Mouse (Mus musculus): ENCODE measurements around the gene Dhx8. TPM values are rescaled to one million over a fixed set of nuclear protein-coding genes. Genes with fewer than 3 reads are reported as not detected.

Dhx8 gene
- polyA plus RNA-seq, 1 experiment from 2014 or later, result 32.1 TPM

DNA sequence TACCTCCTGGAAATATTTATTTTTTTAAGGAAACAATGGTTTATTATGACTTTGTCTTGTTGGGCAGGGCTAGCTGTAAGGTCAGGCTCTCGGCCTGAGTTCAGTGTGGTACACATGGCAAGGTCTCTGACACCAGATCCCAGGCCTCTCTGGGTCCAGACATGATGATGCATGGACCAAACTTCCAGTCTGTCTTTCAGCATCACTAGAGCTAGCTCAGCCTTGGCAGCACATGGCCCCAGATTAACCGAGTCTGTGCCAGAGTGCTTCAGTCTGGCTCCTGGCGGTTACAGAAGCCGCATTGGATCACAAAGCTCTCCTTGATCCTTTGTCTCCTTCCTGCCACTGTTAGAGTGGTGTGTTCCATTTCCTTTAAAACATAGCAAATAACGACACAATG lies 34.6 kb downstream of the Dhx8 start:
- H3K4me3 ChIP-seq (ENCODE audit: low read length), result no peak overlapping the region
- peaks cover 38% of the 10 kb centered on the region for H3K36me3 ChIP-seq (ENCODE audit: control insufficient read depth, insufficient read depth, low read length)
- H3K9ac ChIP-seq (ENCODE audit: low read length), result no peak overlapping the region
- H3K27ac ChIP-seq (ENCODE audit: low read length), result no peak overlapping the region
- no peaks in the 10 kb centered on the region for H3K27me3 ChIP-seq (ENCODE audit: control insufficient read depth, insufficient read depth, low read depth, low read length)
- 65% methylated on average over 5 of the region's 5 CpGs for WGBS
- no peak for ATAC-seq (ENCODE audit: low read depth)
- H3K4me1 ChIP-seq (replicated peaks; ENCODE audit: control insufficient read depth, insufficient read depth, low read length), result peaks cover 7% of the 10 kb centered on the region
- H3K9me3 ChIP-seq (ENCODE audit: control insufficient read depth, low read length), result no peaks in the 10 kb centered on the region
- no peak overlapping the region for H3K4me2 ChIP-seq (ENCODE audit: low read depth, low read length)

DNA sequence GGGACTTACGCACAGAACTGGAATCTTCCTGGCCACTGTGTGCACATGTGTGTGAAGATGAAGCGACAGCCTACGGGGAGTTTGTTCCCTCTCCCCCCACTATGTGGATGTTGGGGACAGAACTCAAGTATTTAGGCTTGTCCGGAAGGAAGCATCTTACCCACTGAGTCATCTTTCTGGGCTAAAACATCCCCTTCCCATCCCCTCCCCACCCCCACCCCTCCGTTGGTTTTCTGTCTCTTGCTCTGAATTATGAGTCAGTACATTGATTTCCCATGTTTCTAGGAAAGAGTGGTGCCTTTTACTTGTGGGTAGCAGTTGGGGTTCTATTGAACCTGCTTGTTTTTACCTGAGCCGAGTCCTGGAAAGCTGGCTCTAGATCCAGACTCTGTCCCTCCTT lies 36.0 kb downstream of the Dhx8 start:
- WGBS, result 82% methylated on average over 6 of the region's 6 CpGs
- Histone ChIP-seq H3K27me3 (ENCODE audit: control insufficient read depth, insufficient read depth, low read depth, low read length) (peaks cover 3% of the 10 kb centered on the region; the same call in 1 of the 2 replicates), H3K9ac (ENCODE audit: low read length) (no peak overlapping the region), H3K27ac (ENCODE audit: low read length) (no peak overlapping the region), H3K4me1 (replicated peaks; ENCODE audit: control insufficient read depth, insufficient read depth, low read length) (peaks cover 7% of the 10 kb centered on the region), H3K36me3 (ENCODE audit: control insufficient read depth, insufficient read depth, low read length) (peaks cover 32% of the 10 kb centered on the region), H3K4me3 (ENCODE audit: low read length) (no peak overlapping the region), H3K9me3 (ENCODE audit: control insufficient read depth, low read length) (no peaks in the 10 kb centered on the region), H3K4me2 (ENCODE audit: low read depth, low read length) (no peak overlapping the region)
- no peak for ATAC-seq (ENCODE audit: low read depth)

DNA sequence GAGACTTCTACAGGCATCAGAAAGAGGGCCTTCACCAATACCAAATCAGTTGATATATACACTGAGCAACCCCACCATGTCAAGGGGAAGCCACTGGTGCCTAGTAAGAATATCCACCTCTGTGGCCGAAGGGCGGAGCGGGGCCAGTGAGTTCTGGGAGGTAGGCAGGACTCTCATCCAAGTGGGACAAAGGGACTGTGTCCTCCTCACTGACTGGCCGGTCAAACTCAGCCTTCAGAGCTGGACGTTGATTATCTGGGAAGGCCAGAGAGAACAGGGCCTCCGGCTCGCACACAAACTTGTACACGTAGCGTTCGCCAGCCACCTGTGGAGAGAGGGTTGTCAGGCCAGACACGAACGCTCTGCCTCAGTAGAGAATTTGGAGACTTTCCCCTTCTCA lies 37.5 kb downstream of the Dhx8 start:
- H3K9ac ChIP-seq (ENCODE audit: low read length), result no peak overlapping the region
- H3K4me3 ChIP-seq (ENCODE audit: low read length), result no peak overlapping the region
- WGBS, result 88% methylated on average over 12 of the region's 12 CpGs
- H3K36me3 ChIP-seq (ENCODE audit: control insufficient read depth, insufficient read depth, low read length), result peaks cover 20% of the 10 kb centered on the region; the same call in 1 of the 2 replicates
- ATAC-seq (ENCODE audit: low read depth), result no peak
- H3K27me3 ChIP-seq (ENCODE audit: control insufficient read depth, insufficient read depth, low read depth, low read length), result peaks cover 4% of the 10 kb centered on the region; the same call in 1 of the 2 replicates
- no peaks in the 10 kb centered on the region for H3K9me3 ChIP-seq (ENCODE audit: control insufficient read depth, low read length)
- H3K4me2 ChIP-seq (ENCODE audit: low read depth, low read length), result no peak overlapping the region
- H3K27ac ChIP-seq (ENCODE audit: low read length), result no peak overlapping the region
- H3K4me1 ChIP-seq (replicated peaks; ENCODE audit: control insufficient read depth, insufficient read depth, low read length), result peaks cover 7% of the 10 kb centered on the region

DNA sequence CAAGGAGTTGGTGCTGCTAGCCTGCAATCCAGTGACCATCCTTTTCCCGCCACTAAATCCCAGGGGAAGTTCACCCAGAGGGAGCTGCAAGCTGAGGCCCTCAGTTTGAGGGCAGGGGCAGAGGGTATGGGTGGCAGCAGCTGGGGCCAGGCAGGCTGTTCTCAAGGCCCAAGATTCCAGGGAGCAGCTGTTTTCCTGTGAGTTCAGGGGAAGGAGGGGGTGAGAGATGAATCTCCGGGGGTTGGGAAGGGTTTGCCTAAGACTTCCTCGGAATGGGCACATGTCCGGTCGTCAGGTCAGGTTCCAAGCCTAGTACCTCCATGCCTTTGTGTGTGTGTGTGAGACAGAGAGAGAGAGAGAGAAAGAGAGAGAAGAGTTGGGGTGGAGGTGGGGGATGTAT lies 39.3 kb downstream of the Dhx8 start:
- Histone ChIP-seq H3K4me2 (ENCODE audit: low read depth, low read length) (peak overlapping the region; percentile 49), H3K4me3 (ENCODE audit: low read length) (peak overlapping the region; percentile 32), H3K4me1 (replicated peaks; ENCODE audit: control insufficient read depth, insufficient read depth, low read length) (peaks cover 7% of the 10 kb centered on the region), H3K36me3 (ENCODE audit: control insufficient read depth, insufficient read depth, low read length) (peaks cover 11% of the 10 kb centered on the region; the same call in 1 of the 2 replicates), H3K27ac (ENCODE audit: low read length) (no peak overlapping the region), H3K9ac (ENCODE audit: low read length) (0 out of 2 replicates have a peak overlapping the region, but pooled peaks have one; percentile 8), H3K27me3 (ENCODE audit: control insufficient read depth, insufficient read depth, low read depth, low read length) (peaks cover 4% of the 10 kb centered on the region; the same call in 1 of the 2 replicates), H3K9me3 (ENCODE audit: control insufficient read depth, low read length) (no peaks in the 10 kb centered on the region)
- peak; percentile 43 for ATAC-seq (ENCODE audit: low read depth)
- WGBS, result 13% methylated on average over 5 of the region's 5 CpGs

DNA sequence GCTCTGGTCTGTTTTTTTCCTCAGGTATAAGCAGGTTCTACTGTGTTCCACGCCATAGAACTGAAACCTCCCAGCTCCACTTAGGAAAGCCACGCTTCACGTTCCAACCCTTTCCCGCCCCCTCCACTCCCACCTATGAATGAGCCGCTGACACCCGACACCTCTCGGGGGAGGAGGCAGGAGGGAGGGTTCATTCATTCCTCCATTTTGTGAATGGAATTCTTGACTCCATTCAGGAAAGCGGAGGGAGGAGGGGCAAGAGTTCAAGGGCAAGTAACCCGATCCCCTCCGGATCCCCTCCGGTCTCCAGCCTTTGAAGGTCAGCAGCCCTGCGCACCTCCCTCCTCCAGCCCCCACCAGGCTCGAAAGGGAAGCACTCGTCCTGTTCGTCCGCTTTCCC lies 39.7 kb downstream of the Dhx8 start:
- ATAC-seq (ENCODE audit: low read depth), result peak; percentile 88
- H3K27me3 ChIP-seq (ENCODE audit: control insufficient read depth, insufficient read depth, low read depth, low read length), result peaks cover 4% of the 10 kb centered on the region; the same call in 1 of the 2 replicates
- H3K27ac ChIP-seq (ENCODE audit: low read length), result no peak overlapping the region
- no peaks in the 10 kb centered on the region for H3K9me3 ChIP-seq (ENCODE audit: control insufficient read depth, low read length)
- H3K4me1 ChIP-seq (replicated peaks; ENCODE audit: control insufficient read depth, insufficient read depth, low read length), result peaks cover 7% of the 10 kb centered on the region
- peaks cover 8% of the 10 kb centered on the region; the same call in 1 of the 2 replicates for H3K36me3 ChIP-seq (ENCODE audit: control insufficient read depth, insufficient read depth, low read length)
- H3K4me3 ChIP-seq (ENCODE audit: low read length), result peak overlapping the region; percentile 32
- peak overlapping the region; percentile 8; the same call in 1 of the 2 replicates for H3K9ac ChIP-seq (ENCODE audit: low read length)
- H3K4me2 ChIP-seq (ENCODE audit: low read depth, low read length), result peak overlapping the region; percentile 49
- WGBS, result 3% methylated on average over 16 of the region's 16 CpGs

DNA sequence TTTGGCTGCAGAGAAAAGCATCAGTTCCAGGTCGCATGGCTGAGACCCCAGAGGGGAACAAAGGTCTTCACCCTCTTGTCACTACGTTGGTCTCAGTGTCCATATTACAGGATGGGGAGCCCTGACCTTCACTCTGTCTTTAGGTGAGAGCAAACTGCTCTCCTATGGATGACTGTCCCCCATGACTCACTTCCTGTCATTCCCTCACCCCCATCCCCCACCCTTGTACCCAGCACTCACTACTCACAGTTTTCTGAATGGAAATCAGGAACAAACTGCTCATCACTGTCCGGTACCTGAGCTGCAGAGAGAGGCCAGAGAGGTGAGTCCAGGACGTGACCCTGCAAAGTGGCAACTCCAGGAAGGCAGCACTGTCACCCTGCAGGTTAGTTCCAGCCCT lies 44.1 kb downstream of the Dhx8 start:
- ATAC-seq (ENCODE audit: low read depth), result no peak
- WGBS, result 72% methylated on average over 4 of the region's 4 CpGs
- Histone ChIP-seq H3K9ac (ENCODE audit: low read length) (no peak overlapping the region), H3K4me3 (ENCODE audit: low read length) (no peak overlapping the region), H3K4me1 (replicated peaks; ENCODE audit: control insufficient read depth, insufficient read depth, low read length) (peaks cover 5% of the 10 kb centered on the region), H3K9me3 (ENCODE audit: control insufficient read depth, low read length) (no peaks in the 10 kb centered on the region), H3K4me2 (ENCODE audit: low read depth, low read length) (no peak overlapping the region), H3K36me3 (ENCODE audit: control insufficient read depth, insufficient read depth, low read length) (no peaks in the 10 kb centered on the region), H3K27me3 (ENCODE audit: control insufficient read depth, insufficient read depth, low read depth, low read length) (peaks cover 4% of the 10 kb centered on the region; the same call in 1 of the 2 replicates), H3K27ac (ENCODE audit: low read length) (no peak overlapping the region)

DNA sequence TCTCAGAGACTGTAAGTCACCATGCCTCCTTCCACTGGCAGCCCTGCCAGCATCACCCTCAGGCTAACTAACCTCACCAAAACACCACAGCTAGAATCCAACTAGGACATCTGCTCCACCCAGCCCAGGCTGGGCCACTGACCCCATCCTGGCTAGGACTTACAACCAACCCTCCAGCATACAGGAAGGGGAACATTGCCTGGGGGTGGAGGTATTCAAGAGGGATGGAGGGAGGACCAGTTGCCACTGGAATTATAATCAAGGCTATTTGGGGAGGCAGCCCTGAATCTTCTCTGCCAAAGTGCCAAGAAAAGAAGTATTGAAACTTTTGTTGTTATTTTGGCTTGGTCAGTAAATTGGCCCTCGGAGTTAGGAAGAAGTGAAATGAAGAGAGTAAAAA lies 50.4 kb downstream of the Dhx8 start:
- Histone ChIP-seq H3K4me1 (replicated peaks; ENCODE audit: control insufficient read depth, insufficient read depth, low read length) (peaks cover 11% of the 10 kb centered on the region), H3K27me3 (ENCODE audit: control insufficient read depth, insufficient read depth, low read depth, low read length) (peaks cover 35% of the 10 kb centered on the region), H3K36me3 (ENCODE audit: control insufficient read depth, insufficient read depth, low read length) (no peaks in the 10 kb centered on the region), H3K4me3 (ENCODE audit: low read length) (no peak overlapping the region), H3K27ac (ENCODE audit: low read length) (no peak overlapping the region), H3K9ac (ENCODE audit: low read length) (no peak overlapping the region), H3K9me3 (ENCODE audit: control insufficient read depth, low read length) (no peaks in the 10 kb centered on the region), H3K4me2 (ENCODE audit: low read depth, low read length) (no peak overlapping the region)
- ATAC-seq (ENCODE audit: low read depth), result no peak
- WGBS, result 76% methylated on average over 1 of the region's 1 CpGs

DNA sequence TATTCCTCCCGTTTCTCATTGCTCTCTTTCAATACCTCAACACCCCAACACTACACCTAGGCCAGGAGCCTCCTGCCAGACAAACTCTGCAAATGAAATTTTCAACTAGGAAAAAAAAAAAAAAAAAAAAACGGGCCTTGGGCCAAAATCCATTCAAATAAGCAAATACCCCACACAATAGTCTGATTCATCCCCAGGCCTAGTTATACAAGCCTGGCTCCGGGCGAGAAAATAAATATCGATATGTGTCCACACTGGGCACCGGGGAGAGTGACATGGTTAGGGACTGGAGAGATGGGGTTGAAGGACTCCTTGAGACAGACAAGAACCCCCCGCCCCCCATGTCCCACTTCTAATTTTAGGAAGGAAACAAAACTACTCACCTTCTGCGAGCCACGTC lies 50.9 kb downstream of the Dhx8 start:
- Histone ChIP-seq H3K9ac (ENCODE audit: low read length) (no peak overlapping the region), H3K27ac (ENCODE audit: low read length) (no peak overlapping the region), H3K4me3 (ENCODE audit: low read length) (peak overlapping the region; percentile 55), H3K27me3 (ENCODE audit: control insufficient read depth, insufficient read depth, low read depth, low read length) (peaks cover 38% of the 10 kb centered on the region), H3K9me3 (ENCODE audit: control insufficient read depth, low read length) (no peaks in the 10 kb centered on the region), H3K4me2 (ENCODE audit: low read depth, low read length) (peak overlapping the region; percentile 77), H3K36me3 (ENCODE audit: control insufficient read depth, insufficient read depth, low read length) (no peaks in the 10 kb centered on the region), H3K4me1 (replicated peaks; ENCODE audit: control insufficient read depth, insufficient read depth, low read length) (peaks cover 11% of the 10 kb centered on the region)
- 11% methylated on average over 9 of the region's 9 CpGs for WGBS
- no peak for ATAC-seq (ENCODE audit: low read depth)

DNA sequence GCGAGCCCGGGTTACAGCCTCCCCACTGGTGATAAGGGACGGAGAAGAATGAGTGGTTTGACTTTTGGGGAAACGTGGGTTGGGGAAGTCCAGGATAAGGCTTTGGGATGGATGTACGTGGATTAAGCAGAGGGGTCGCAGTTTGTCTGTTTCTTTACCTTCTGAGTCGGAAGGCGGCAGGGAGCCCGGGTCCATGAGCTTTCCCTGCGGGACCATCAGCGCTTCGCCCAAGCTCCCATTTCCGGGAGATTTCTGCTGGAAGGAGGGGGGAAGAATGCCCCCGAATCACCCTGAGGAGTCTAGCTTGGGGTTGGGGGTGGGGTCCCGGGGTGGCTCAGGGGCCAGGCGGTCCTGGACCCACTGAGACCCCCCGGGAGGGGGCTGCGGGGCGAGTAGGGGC lies 51.4 kb downstream of the Dhx8 start:
- Histone ChIP-seq H3K27me3 (ENCODE audit: control insufficient read depth, insufficient read depth, low read depth, low read length) (peaks cover 38% of the 10 kb centered on the region), H3K27ac (ENCODE audit: low read length) (no peak overlapping the region; the same call in 1 of the 2 replicates)
- WGBS, result under 1% methylated on average over 16 of the region's 19 CpGs

More for the DNA sequence above, 51.4 kb downstream of the Dhx8 start:
- Histone ChIP-seq H3K4me2 (ENCODE audit: low read depth, low read length) (peak overlapping the region; percentile 77), H3K4me1 (replicated peaks; ENCODE audit: control insufficient read depth, insufficient read depth, low read length) (peaks cover 11% of the 10 kb centered on the region), H3K36me3 (ENCODE audit: control insufficient read depth, insufficient read depth, low read length) (no peaks in the 10 kb centered on the region), H3K4me3 (ENCODE audit: low read length) (peak overlapping the region; percentile 55), H3K9me3 (ENCODE audit: control insufficient read depth, low read length) (no peaks in the 10 kb centered on the region), H3K9ac (ENCODE audit: low read length) (peak overlapping the region; percentile 58)
- ATAC-seq (ENCODE audit: low read depth), result no peak

All from lung, embryonic 16.5 days (tissue).